Mouse (Mus musculus) thymus, adult 2 months (tissue): ENCODE measurements around the gene Ccdc187. TPM values are rescaled to one million over a fixed set of nuclear protein-coding genes. Genes with fewer than 3 reads are reported as not detected.

ENCODE experiments used
- DNase-seq: peaks from one replicate; pipeline ENCODE4 v3.0.0; 2021
- H3K27ac ChIP-seq: fragments of 200-500 bp; 2 replicates; pipeline ENCODE4 v1.5.1; 2012; ENCODE audit warnings: low read length, control low read depth; ENCODE audit not compliant: control insufficient read depth, insufficient read depth
- H3K27me3 ChIP-seq: fragments of 200-500 bp; 2 replicates; pipeline ENCODE4 v1.6.1; 2012; ENCODE audit warnings: mild to moderate bottlenecking, low read length, moderate library complexity, mixed read lengths; ENCODE audit not compliant: control insufficient read depth, insufficient read depth
- H3K36me3 ChIP-seq: fragments of 200-500 bp; 2 replicates; pipeline ENCODE4 v1.6.1; 2012; ENCODE audit warnings: mild to moderate bottlenecking, low read length, moderate library complexity; ENCODE audit not compliant: control insufficient read depth, insufficient read depth
- H3K4me1 ChIP-seq: fragments of 200-500 bp; replicated peaks from 2 replicates; pipeline ENCODE4 v1.6.1; 2012; ENCODE audit warnings: low read length; ENCODE audit not compliant: control insufficient read depth, insufficient read depth
- H3K4me3 ChIP-seq: fragments of 200-500 bp; 2 replicates; pipeline ENCODE4 v1.5.1; 2012; ENCODE audit warnings: mild to moderate bottlenecking, low read length, control low read depth, moderate library complexity; ENCODE audit not compliant: control insufficient read depth, insufficient read depth
- CTCF ChIP-seq: fragments of 200-500 bp; IDR thresholded peaks from 2 replicates; pipeline ENCODE4 v1.5.1; 2012; ENCODE audit warnings: mild to moderate bottlenecking, control low read depth, low read length, moderate library complexity, borderline replicate concordance; ENCODE audit not compliant: control insufficient read depth, poor library complexity, insufficient read depth; ENCODE audit errors: extremely low read depth
- POLR2A ChIP-seq: fragments of 200-500 bp; IDR thresholded peaks from 2 replicates; pipeline ENCODE4 v1.6.1; 2012; ENCODE audit warnings: mild to moderate bottlenecking, low read length, control low read depth, moderate library complexity; ENCODE audit not compliant: control insufficient read depth, poor library complexity, insufficient read depth; ENCODE audit errors: extremely low read depth
- WGBS: fragments of 180-500 bp; shearing (Covaris S2); methylation state at CpG from one replicate; pipeline ENCODE4 v1.1.7; 2018; 5-methylcytosine and 5-hydroxymethylcytosine counted together
- polyA plus RNA-seq: library from polyadenylated mRNA; depleted of rRNA; stranded (reverse); fragments of >200 nt; gene quantifications from 2 replicates; pipeline ENCODE4 v1.2.3, GENCODE M21; 2012

Gene Ccdc187
- polyA plus RNA-seq, 1 experiment = 0.19 TPM

DNA sequence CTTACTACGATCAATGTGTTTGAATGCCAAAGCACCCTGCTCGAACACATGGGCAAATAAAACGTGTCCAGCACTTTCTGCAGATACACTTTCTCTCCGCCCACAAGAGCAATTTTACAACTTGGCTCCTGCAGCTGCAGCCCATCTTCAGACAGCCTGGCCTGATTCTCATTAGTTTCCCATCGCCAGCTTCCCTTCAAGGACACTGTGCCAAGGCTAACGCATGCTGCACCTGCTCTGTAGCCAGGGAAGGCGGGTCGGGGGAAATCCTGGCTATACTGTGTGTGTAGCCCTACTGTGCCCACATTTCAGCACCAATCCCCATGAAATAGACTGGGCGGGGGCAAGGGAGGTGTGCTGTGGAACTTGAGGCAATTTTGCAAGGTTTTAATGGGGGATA lies 54.0 kb downstream of the Ccdc187 start:
- Histone ChIP-seq H3K4me1 (peaks cover 5% of the 10 kb centered on the region), H3K27me3 (no peaks in the 10 kb centered on the region), H3K27ac (no peak overlapping the region), H3K36me3 (no peaks in the 10 kb centered on the region), H3K4me3 (no peak overlapping the region)
- no peak for TF ChIP-seq POLR2A
- TF ChIP-seq CTCF = no peak
- no peak for DNase-seq
- 79% methylated on average over 9 of the region's 9 CpGs for whole genome bisulfite sequencing

DNA sequence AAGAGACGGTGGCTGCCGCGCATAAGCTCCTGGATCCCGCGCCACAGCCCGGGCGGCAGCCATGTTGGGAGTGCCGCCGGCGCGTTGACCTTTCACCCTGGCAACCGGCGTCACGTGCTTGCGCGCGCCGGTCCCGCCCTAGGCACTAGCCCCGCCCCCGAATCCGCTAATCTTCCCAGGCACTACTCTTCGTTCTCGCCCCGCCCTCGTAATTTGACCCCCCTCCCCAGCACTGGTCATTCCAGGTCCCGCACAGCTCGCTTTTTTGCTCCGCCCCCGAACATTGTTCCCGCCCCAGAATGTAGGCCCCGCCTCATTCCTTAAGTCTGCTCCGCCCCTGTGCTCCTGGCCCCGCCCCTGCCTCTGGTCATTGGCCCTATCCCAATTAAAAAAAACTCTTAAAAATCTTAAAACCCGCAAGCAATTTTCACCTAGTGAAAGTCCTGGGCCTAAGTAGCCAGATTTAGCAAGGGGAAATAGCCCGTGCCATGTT lies 57.0 kb downstream of the Ccdc187 start, which contains the start of gene Qsox2:
Gene Qsox2, minus strand, starts transcription at position 236 of the 493 bp plus-strand sequence.
- no peak within 1 kb of the TSS for H3K27ac ChIP-seq
- no peaks in the 10 kb centered on the region for H3K27me3 ChIP-seq
- H3K4me3 ChIP-seq = peak within 1 kb of the TSS; percentile 78
- WGBS = 1% methylated on average over 36 of the region's 36 CpGs
- TF ChIP-seq POLR2A (peak; percentile 57; the same call in 1 of the 2 replicates), CTCF (no peak)
- peaks cover 28% of the 10 kb centered on the region for H3K4me1 ChIP-seq
- peak; percentile 84 for DNase-seq
- H3K36me3 ChIP-seq = no peaks in the 10 kb centered on the region

DNA sequence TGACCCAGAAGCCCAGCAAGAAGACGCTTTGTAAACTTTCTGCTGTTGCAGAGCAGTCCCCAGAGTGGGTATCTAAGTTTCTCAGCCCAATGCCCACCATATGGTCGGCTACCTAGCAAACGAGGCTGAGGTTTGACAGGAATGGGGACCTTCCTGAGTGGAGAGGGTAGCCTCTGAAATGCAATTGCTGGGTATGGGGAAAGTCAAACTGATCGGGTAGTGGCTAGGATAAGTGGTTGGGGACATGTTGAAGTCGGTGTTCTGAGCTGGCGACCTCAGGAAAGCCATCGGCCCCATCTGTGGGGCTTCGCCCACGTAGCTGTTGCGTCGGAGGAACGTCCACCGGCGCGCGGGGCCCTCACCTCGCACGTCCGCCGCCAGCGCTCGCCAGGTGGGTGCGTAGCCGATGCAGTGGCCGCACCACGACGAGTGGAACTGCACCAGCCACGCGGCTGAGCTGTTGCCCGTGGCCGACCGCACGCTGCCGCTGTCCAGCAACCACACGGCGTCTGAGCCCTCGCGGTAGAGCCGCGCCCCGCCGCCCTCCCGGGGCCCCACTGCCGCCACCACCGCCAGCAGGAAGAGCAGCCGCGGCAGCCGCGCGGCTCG lies 57.6 kb downstream of the Ccdc187 start:
- WGBS = 1% methylated on average over 51 of the region's 51 CpGs
- no peaks in the 10 kb centered on the region for H3K27me3 ChIP-seq
- H3K36me3 ChIP-seq = no peaks in the 10 kb centered on the region
- peak overlapping the region; percentile 78 for H3K4me3 ChIP-seq
- TF ChIP-seq POLR2A (no peak), CTCF (no peak)
- DNase-seq = no peak
- H3K4me1 ChIP-seq = peaks cover 33% of the 10 kb centered on the region
- H3K27ac ChIP-seq = no peak overlapping the region

DNA sequence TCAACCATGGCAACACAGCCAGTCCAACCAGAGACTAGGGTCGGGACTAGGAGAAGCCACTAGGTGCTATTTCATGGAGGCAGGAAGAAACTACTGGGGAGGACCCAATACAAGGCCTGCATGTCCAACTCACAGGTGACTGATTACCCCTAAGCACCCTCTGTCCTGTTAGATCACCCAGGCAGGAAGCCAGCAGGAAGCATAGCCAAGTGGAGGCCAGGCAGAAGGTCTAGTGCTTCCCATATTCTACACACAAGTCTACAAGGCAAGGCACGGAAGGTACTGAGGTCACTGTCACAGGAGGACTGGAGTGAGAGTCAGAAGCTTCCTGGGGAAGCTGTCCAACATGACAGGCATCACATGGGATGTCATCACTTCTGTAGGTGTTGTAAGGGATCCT lies 59.6 kb downstream of the Ccdc187 start:
- peaks cover 41% of the 10 kb centered on the region for H3K4me1 ChIP-seq
- TF ChIP-seq CTCF (no peak), POLR2A (no peak)
- peak; percentile 11 for DNase-seq
- no peaks in the 10 kb centered on the region for H3K27me3 ChIP-seq
- H3K4me3 ChIP-seq = no peak overlapping the region
- peak overlapping the region; percentile 64; the same call in 1 of the 2 replicates for H3K27ac ChIP-seq
- H3K36me3 ChIP-seq = no peaks in the 10 kb centered on the region
- WGBS = 48% methylated on average over 2 of the region's 2 CpGs

DNA sequence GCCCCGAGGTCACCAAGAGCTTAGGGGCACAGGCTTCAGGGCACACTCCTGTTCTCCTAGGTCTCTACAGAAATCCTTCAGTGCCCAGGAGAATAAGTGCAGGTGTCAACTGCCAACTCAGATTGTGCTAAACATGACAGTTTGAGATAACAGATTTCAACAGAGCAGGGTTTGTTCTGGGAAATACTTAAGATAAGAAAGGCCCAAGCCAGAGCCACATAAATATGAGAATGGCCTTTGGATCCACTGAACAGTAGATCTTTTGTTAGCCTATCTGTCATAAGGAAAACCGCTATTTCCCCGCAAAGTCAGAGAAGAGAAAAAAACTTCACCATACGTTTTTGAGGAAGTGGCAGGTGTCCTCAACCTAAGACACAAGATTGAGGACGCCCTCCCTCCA lies 60.1 kb downstream of the Ccdc187 start:
- Histone ChIP-seq H3K36me3 (no peaks in the 10 kb centered on the region), H3K27ac (peak overlapping the region; percentile 64), H3K27me3 (no peaks in the 10 kb centered on the region), H3K4me1 (peaks cover 41% of the 10 kb centered on the region), H3K4me3 (no peak overlapping the region)
- no peak for DNase-seq
- TF ChIP-seq POLR2A = no peak
- TF ChIP-seq CTCF = no peak
- WGBS = 13% methylated on average over 5 of the region's 5 CpGs

DNA sequence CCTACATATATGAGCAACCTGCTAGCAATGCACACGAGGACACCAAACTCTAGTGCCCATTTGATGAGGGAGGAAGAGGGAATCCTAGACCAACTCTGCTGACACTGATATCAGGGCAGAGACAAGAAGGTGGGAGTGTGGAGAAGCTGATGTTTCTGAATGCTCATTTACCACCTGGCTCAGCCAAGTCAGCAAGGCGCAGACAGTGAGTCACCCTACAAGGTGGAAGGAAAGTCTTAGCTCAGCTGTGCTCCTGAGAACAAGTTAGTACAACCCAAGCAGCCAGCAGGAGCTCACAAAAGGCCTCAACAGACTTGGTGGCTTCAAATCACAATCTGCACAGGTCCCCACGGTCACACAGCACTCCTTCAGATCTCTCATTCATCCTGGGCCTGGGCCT lies 63.0 kb downstream of the Ccdc187 start:
- H3K4me3 ChIP-seq = no peak overlapping the region
- WGBS = 65% methylated on average over 3 of the region's 3 CpGs
- H3K4me1 ChIP-seq = peaks cover 36% of the 10 kb centered on the region
- H3K27me3 ChIP-seq = no peaks in the 10 kb centered on the region
- H3K36me3 ChIP-seq = no peaks in the 10 kb centered on the region
- no peak overlapping the region for H3K27ac ChIP-seq
- DNase-seq = no peak
- TF ChIP-seq CTCF (no peak), POLR2A (no peak)
